Mouse (Mus musculus) kidney, adult 2 months (tissue): ENCODE measurements around the gene Tbx1.

Experiments used
- CTCF ChIP-seq: fragments of 200-500 bp; conservative IDR thresholded peaks from 2 replicates; pipeline ENCODE4 v1.5.1; 2011; ENCODE audit warnings: low read depth, mild to moderate bottlenecking, control low read depth, low read length, moderate library complexity, mixed read lengths; ENCODE audit not compliant: insufficient read depth, insufficient read length
- POLR2A ChIP-seq: fragments of 200-500 bp; IDR thresholded peaks from one replicate; pipeline ENCODE4 v1.6.1; 2011; ENCODE audit warnings: low read depth, low read length, control low read depth

DNA sequence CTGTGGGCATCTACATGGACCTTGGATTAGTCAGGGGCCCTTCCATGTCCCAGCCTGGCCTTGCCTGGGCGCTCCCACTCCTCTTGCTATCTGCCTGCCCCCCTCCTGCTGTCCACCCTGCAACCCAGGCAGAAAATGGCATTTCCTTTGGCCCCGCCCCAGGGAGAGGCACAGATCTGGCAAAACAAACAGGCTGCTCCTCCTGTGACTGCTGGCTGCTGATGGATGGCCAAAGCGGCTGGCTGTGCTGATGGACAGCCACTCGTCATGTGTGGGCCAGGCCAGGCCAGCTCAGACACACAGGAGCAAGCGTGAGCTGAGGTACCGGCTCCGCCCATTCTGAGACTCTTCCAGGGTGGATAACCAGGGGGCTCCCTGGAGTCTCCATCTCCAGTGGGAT, 11.0 kb upstream of the Tbx1 start:
- no peak for TF ChIP-seq CTCF
- no peak for TF ChIP-seq POLR2A
